Mouse (Mus musculus) G1E (cell line): ENCODE measurements around the gene Olfr18. TPM values are rescaled to one million over a fixed set of nuclear protein-coding genes. Genes with fewer than 3 reads are reported as not detected.
"Not testable (repeated sequence)": the region's sequence is repeated elsewhere in the genome, so short reads cannot be mapped to it uniquely, and the experiment has no call there.

ENCODE experiments used
- ATAC-seq: 2 replicates; pipeline ENCODE4 v1.8.0; 2016; ENCODE audit warnings: mild to moderate bottlenecking; ENCODE audit not compliant: insufficient number of reproducible peaks, poor library complexity, low FRiP score, severe bottlenecking; ENCODE audit errors: extremely low read depth
- DNase-seq: peaks from one replicate; pipeline ENCODE4 v3.0.0; 2012; ENCODE audit warnings: low spot score
- H3K27me3 ChIP-seq: 2 replicates; pipeline ENCODE4 v1.6.1; 2012; ENCODE audit warnings: mild to moderate bottlenecking, low read length, inconsistent platforms; ENCODE audit not compliant: insufficient read depth
- H3K36me3 ChIP-seq: replicated peaks from 2 replicates; pipeline ENCODE3; 2012; ENCODE audit warnings: mild to moderate bottlenecking, inconsistent platforms
- H3K4me1 ChIP-seq: 2 replicates; pipeline ENCODE4 v1.6.1; 2012; ENCODE audit warnings: low read depth, low read length, inconsistent platforms, mixed read lengths; ENCODE audit not compliant: insufficient read depth
- H3K4me3 ChIP-seq: 2 replicates; pipeline ENCODE4 v1.5.1; 2012; ENCODE audit warnings: low read depth, mild to moderate bottlenecking, inconsistent platforms, low read length, moderate library complexity, mixed read lengths
- H3K9me3 ChIP-seq: replicated peaks from 2 replicates; pipeline ENCODE4 v1.6.1; 2012; ENCODE audit warnings: inconsistent platforms
- CTCF ChIP-seq: IDR thresholded peaks from 2 replicates; pipeline ENCODE4 v1.5.1; 2012; ENCODE audit warnings: low read depth, low read length, inconsistent platforms, mixed read lengths
- GATA1 ChIP-seq: IDR thresholded peaks from 2 replicates; pipeline ENCODE4 v1.6.1; 2012; ENCODE audit warnings: borderline replicate concordance, low read length, inconsistent platforms, mixed read lengths
- GATA2 ChIP-seq: IDR thresholded peaks from 2 replicates; pipeline ENCODE4 v1.6.1; 2012; ENCODE audit warnings: low read depth, low read length, inconsistent platforms, borderline replicate concordance
- POLR2AphosphoS5 ChIP-seq: IDR thresholded peaks from 2 replicates; pipeline ENCODE4 v1.6.1; 2012; ENCODE audit warnings: low read depth, low read length, inconsistent platforms; ENCODE audit not compliant: insufficient replicate concordance
- TAL1 ChIP-seq: conservative IDR thresholded peaks from 2 replicates; pipeline ENCODE4 v1.6.1; 2012; ENCODE audit warnings: low read depth, low read length, inconsistent platforms, mixed read lengths
- polyA plus RNA-seq: library from polyadenylated mRNA; stranded (reverse); fragments of >175 nt; gene quantifications from 2 replicates; pipeline ENCODE4 v1.2.3, GENCODE M21; 2012
- total RNA-seq, 2 experiments: library from RNA; stranded (forward) in 1 of 2; stranded (reverse) in 1 of 2; fragments of 200-1000 nt in 1 of 2; fragments of >200 nt in 1 of 2; fragmentation: Nextera tagmentation in 1 of 2; gene quantifications; 2 replicates each; pipeline ENCODE4 v1.2.3; 2014 to 2017

The Olfr18 gene
- total and polyA plus RNA-seq, 3 experiments = 0.11 TPM; not detected in 2

- no peak for ATAC-seq
- Histone ChIP-seq H3K4me1 (no peaks in the 10 kb centered on the region), H3K27me3 (no peaks in the 10 kb centered on the region), H3K36me3 (peaks cover 30% of the 10 kb centered on the region), H3K4me3 (no peak overlapping the region), H3K9me3 (0 out of 2 replicates have a peak, but pooled peaks cover 9% of the 10 kb centered on the region)
- no peak for TF ChIP-seq CTCF
- no peak for TF ChIP-seq POLR2AphosphoS5
- no peak for TF ChIP-seq TAL1
- no peak for TF ChIP-seq GATA2
- no peak for TF ChIP-seq GATA1
- DNase-seq = no peak
Measured at GRCm38 (mm10) chr9:20348501-20348900, 12.6 kb upstream of the Olfr18 start.

- no peaks in the 10 kb centered on the region for H3K27me3 ChIP-seq
- DNase-seq (no peak), ATAC-seq (no peak)
- TF ChIP-seq CTCF (no peak), POLR2AphosphoS5 (no peak), GATA2 (no peak), TAL1 (no peak), GATA1 (no peak)
- no peaks in the 10 kb centered on the region for H3K4me1 ChIP-seq
- H3K9me3 ChIP-seq = no peaks in the 10 kb centered on the region
- H3K36me3 ChIP-seq = no peaks in the 10 kb centered on the region
- no peak within 1 kb of the TSS for H3K4me3 ChIP-seq
Measured at GRCm38 (mm10) chr9:20298232-20298631, 37.7 kb downstream of the Olfr18 start, which contains the start of gene Olfr873. Olfr873 (plus strand) TSS chr9:20298532.

- H3K9me3 ChIP-seq, H3K4me3 ChIP-seq, H3K27me3 ChIP-seq, H3K4me1 ChIP-seq, ATAC-seq, DNase-seq, H3K36me3 ChIP-seq: not testable (repeated sequence)
Measured at GRCm38 (mm10) chr9:20295562-20295961, 40.3 kb downstream of the Olfr18 start.

- no peak for TF ChIP-seq GATA1
- no peak for TF ChIP-seq POLR2AphosphoS5
- TF ChIP-seq TAL1 = no peak
- TF ChIP-seq CTCF = no peak
- no peak for TF ChIP-seq GATA2
- Histone ChIP-seq H3K4me1 (no peaks in the 10 kb centered on the region), H3K27me3 (no peaks in the 10 kb centered on the region), H3K36me3 (no peaks in the 10 kb centered on the region), H3K4me3 (no peak within 1 kb of the TSS), H3K9me3 (no peaks in the 10 kb centered on the region)
- ATAC-seq = no peak
- DNase-seq = no peak
Measured at GRCm38 (mm10) chr9:20282051-20282450, 53.8 kb downstream of the Olfr18 start, which contains the start of gene Olfr39. Olfr39 (plus strand) TSS chr9:20282351.

Other genes starting within 250 kb of the Olfr18 start
- not detected in 2 replicates for gene Olfr868, start 237.5 kb downstream of the Olfr18 start, total RNA-seq (2014; fragmentation: Nextera tagmentation)
- gene Olfr868, start 237.5 kb downstream of the Olfr18 start, total RNA-seq (2017) = 0.06 and 0.27 TPM in 2 replicates
- not detected in 2 replicates for gene Olfr868, start 237.5 kb downstream of the Olfr18 start, polyA plus RNA-seq
- gene Olfr869, start 207.1 kb downstream of the Olfr18 start, total RNA-seq (2014; fragmentation: Nextera tagmentation) = not detected in 2 replicates
- not detected in 2 replicates for gene Olfr869, start 207.1 kb downstream of the Olfr18 start, total RNA-seq (2017)
- not detected in 2 replicates for gene Olfr869, start 207.1 kb downstream of the Olfr18 start, polyA plus RNA-seq
- gene Olfr870, start 162.0 kb downstream of the Olfr18 start, total RNA-seq (2014; fragmentation: Nextera tagmentation) = not detected in 2 replicates
- gene Olfr870, start 162.0 kb downstream of the Olfr18 start, total RNA-seq (2017) = 0.06 and 0.11 TPM in 2 replicates
- gene Olfr870, start 162.0 kb downstream of the Olfr18 start, polyA plus RNA-seq = not detected in 2 replicates
- not detected in 2 replicates for gene Olfr871, start 123.9 kb downstream of the Olfr18 start, total RNA-seq (2014; fragmentation: Nextera tagmentation)
- not detected in 2 replicates for gene Olfr871, start 123.9 kb downstream of the Olfr18 start, total RNA-seq (2017)
- not detected in 2 replicates for gene Olfr871, start 123.9 kb downstream of the Olfr18 start, polyA plus RNA-seq
- not detected in 2 replicates for gene Olfr872, start 99.0 kb downstream of the Olfr18 start, total RNA-seq (2014; fragmentation: Nextera tagmentation)
- gene Olfr872, start 99.0 kb downstream of the Olfr18 start, total RNA-seq (2017) = not detected in 2 replicates
- not detected in 2 replicates for gene Olfr872, start 99.0 kb downstream of the Olfr18 start, polyA plus RNA-seq
- not detected in 2 replicates for gene Olfr39, start 53.7 kb downstream of the Olfr18 start, total RNA-seq (2014; fragmentation: Nextera tagmentation)
- 0.27 TPM in 1 of 2 replicates, not detected in the other for gene Olfr39, start 53.7 kb downstream of the Olfr18 start, total RNA-seq (2017)
- not detected in 2 replicates for gene Olfr39, start 53.7 kb downstream of the Olfr18 start, polyA plus RNA-seq
- gene Olfr873, start 37.6 kb downstream of the Olfr18 start, total RNA-seq (2014; fragmentation: Nextera tagmentation) = not detected in 2 replicates
- gene Olfr873, start 37.6 kb downstream of the Olfr18 start, total RNA-seq (2017) = 0.12 and 0.27 TPM in 2 replicates
- not detected in 2 replicates for gene Olfr873, start 37.6 kb downstream of the Olfr18 start, polyA plus RNA-seq
- 17.5 and 23.0 TPM in 2 replicates for gene Zfp560, start 49.1 kb upstream of the Olfr18 start, total RNA-seq (2014; fragmentation: Nextera tagmentation)
- gene Zfp560, start 49.1 kb upstream of the Olfr18 start, total RNA-seq (2017) = 25.4 and 28.9 TPM in 2 replicates
- gene Zfp560, start 49.1 kb upstream of the Olfr18 start, polyA plus RNA-seq = 0.86 and 2.4 TPM in 2 replicates
- 26.8 and 30.0 TPM in 2 replicates for gene Zfp26, start 124.1 kb upstream of the Olfr18 start, total RNA-seq (2014; fragmentation: Nextera tagmentation)
- gene Zfp26, start 124.1 kb upstream of the Olfr18 start, total RNA-seq (2017) = 24.1 and 31.4 TPM in 2 replicates
- gene Zfp26, start 124.1 kb upstream of the Olfr18 start, polyA plus RNA-seq = 0.28 and 0.31 TPM in 2 replicates
- gene Zfp426, start 156.7 kb upstream of the Olfr18 start, total RNA-seq (2014; fragmentation: Nextera tagmentation) = 43.1 and 46.0 TPM in 2 replicates
- gene Zfp426, start 156.7 kb upstream of the Olfr18 start, total RNA-seq (2017) = 17.2 and 22.2 TPM in 2 replicates
- 2.4 and 4.1 TPM in 2 replicates for gene Zfp426, start 156.7 kb upstream of the Olfr18 start, polyA plus RNA-seq
- gene Zfp266, start 185.3 kb upstream of the Olfr18 start, total RNA-seq (2014; fragmentation: Nextera tagmentation) = 109 and 129 TPM in 2 replicates
- gene Zfp266, start 185.3 kb upstream of the Olfr18 start, total RNA-seq (2017) = 58.4 and 64.2 TPM in 2 replicates
- 1.4 and 2.0 TPM in 2 replicates for gene Zfp266, start 185.3 kb upstream of the Olfr18 start, polyA plus RNA-seq
- gene Zfp846, start 245.2 kb upstream of the Olfr18 start, total RNA-seq (2014; fragmentation: Nextera tagmentation) = 10.3 and 11.3 TPM in 2 replicates
- 8.0 and 10.5 TPM in 2 replicates for gene Zfp846, start 245.2 kb upstream of the Olfr18 start, total RNA-seq (2017)
- gene Zfp846, start 245.2 kb upstream of the Olfr18 start, polyA plus RNA-seq = 8.8 and 10.6 TPM in 2 replicates